Mouse (Mus musculus) hindbrain, embryonic 11.5 days (tissue): Measurements from ENCODE around the gene Upk1b. TPM values are rescaled to one million over a fixed set of nuclear protein-coding genes. Genes with fewer than 3 reads are reported as not detected.
A peak's percentile ranks its signal among the peaks of the same experiment; 100 is the strongest.

ENCODE experiments used
- ATAC-seq: fragments of 200-750 bp; cut with Nextera tagmentation; 2 replicates; pipeline ENCODE4 v1.8.0; 2017; ENCODE audit warnings: mild to moderate bottlenecking, moderate TSS enrichment, moderate library complexity; ENCODE audit not compliant: low FRiP score
- DNase-seq: peaks from one replicate; pipeline ENCODE4 v3.0.0-alpha.2; 2015; ENCODE audit warnings: low spot score
- H3K27ac ChIP-seq: fragments of 300-500 bp; sonication (generic); 2 replicates; pipeline ENCODE4 v1.5.1; 2014; ENCODE audit warnings: mild to moderate bottlenecking, low read depth, low read length
- H3K27me3 ChIP-seq: fragments of 300-500 bp; sonication (generic); 2 replicates; pipeline ENCODE4 v1.6.1; 2014; ENCODE audit warnings: mild to moderate bottlenecking, low read length, moderate library complexity, mixed read lengths; ENCODE audit not compliant: control insufficient read depth, insufficient read depth
- H3K36me3 ChIP-seq: fragments of 300-500 bp; sonication (generic); 2 replicates; pipeline ENCODE4 v1.6.1; 2014; ENCODE audit warnings: mild to moderate bottlenecking, low read length, moderate library complexity, mixed read lengths; ENCODE audit not compliant: control insufficient read depth, insufficient read depth
- H3K4me1 ChIP-seq: fragments of 300-500 bp; sonication (generic); replicated peaks from 2 replicates; pipeline ENCODE4 v1.6.1; 2014; ENCODE audit warnings: low read length, mixed read lengths; ENCODE audit not compliant: control insufficient read depth, insufficient read depth
- H3K4me2 ChIP-seq: fragments of 300-500 bp; sonication (generic); replicated peaks from 2 replicates; pipeline ENCODE4 v1.6.1; 2014; ENCODE audit warnings: mild to moderate bottlenecking, low read depth, low read length
- H3K4me3 ChIP-seq: fragments of 300-500 bp; sonication (generic); 2 replicates; pipeline ENCODE4 v1.5.1; 2014; ENCODE audit warnings: low read depth, low read length
- H3K9ac ChIP-seq: fragments of 300-500 bp; sonication (generic); 2 replicates; pipeline ENCODE4 v1.6.1; 2014; ENCODE audit warnings: low read depth, low read length
- H3K9me3 ChIP-seq: fragments of 300-500 bp; sonication (generic); 2 replicates; pipeline ENCODE4 v1.6.1; 2016; ENCODE audit warnings: low read length; ENCODE audit not compliant: control insufficient read depth
- WGBS: fragments of 180-500 bp; shearing (Covaris S2); extraction: QIAGEN DNeasy Blood & Tissue Kit; methylation state at CpG from one replicate; pipeline ENCODE4 v1.1.7; 2014; 5-methylcytosine and 5-hydroxymethylcytosine counted together
- polyA plus RNA-seq: library from polyadenylated mRNA; unstranded; fragments of >200 nt; fragmentation: Nextera tagmentation; extraction: Ambion mirVana; gene quantifications from 2 replicates; pipeline ENCODE4 v1.2.1, GENCODE M21; 2014

The Upk1b gene
- polyA plus RNA-seq, 1 experiment from 2014 or later, result 4.6 TPM

GRCm38 (mm10) chr16:38742659-38743131 is 57.4 kb downstream of the Upk1b start:
- no peaks in the 10 kb centered on the region for H3K4me1 ChIP-seq
- no peaks in the 10 kb centered on the region for H3K9me3 ChIP-seq
- H3K36me3 ChIP-seq, result no peaks in the 10 kb centered on the region
- WGBS, result under 1% methylated on average over 13 of the region's 13 CpGs
- peak overlapping the region; percentile 30; the same call in 1 of the 2 replicates for H3K27ac ChIP-seq
- ATAC-seq (peak; percentile 74), DNase-seq (peak; percentile 56)
- H3K4me3 ChIP-seq, result peak overlapping the region; percentile 78
- no peaks in the 10 kb centered on the region for H3K27me3 ChIP-seq
- peak overlapping the region; percentile 86 for H3K9ac ChIP-seq
- peak overlapping the region; percentile 91 for H3K4me2 ChIP-seq

DNA sequence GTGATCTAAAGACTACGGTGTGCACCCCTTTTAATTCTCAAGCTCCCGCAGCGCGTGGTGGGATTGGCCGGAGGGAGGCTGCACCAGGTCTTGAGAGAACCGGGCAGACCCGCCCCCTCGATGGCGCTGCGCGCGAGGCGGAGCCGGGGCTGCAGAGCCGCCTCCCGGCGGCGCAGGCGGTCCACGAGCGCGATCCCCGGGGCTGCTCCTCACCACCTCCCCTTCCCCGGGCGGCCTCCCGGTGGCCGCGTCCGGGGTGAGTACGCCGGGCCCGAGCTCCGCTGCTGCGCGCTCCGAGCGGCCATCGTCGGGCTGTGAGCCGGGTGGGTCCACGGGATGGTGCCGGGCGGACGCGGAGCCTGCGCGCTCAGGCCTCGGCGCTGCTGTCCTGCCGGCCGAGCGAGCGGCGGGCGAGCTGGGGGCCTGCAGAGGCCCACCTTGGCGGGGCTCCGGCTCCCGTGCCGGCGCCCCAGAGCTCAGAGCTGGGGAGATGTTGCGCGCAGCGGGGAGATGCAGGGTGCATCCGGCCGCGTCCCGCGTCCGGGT is 57.9 kb downstream of the Upk1b start, which contains the start of gene B4galt4:
B4galt4 (plus strand) TSS at position 152 of the 546 bp plus-strand sequence.
- DNase-seq, result peak; percentile 82
- Histone ChIP-seq H3K4me3 (peak within 1 kb of the TSS; percentile 78), H3K4me2 (peak within 1 kb of the TSS; percentile 91), H3K27me3 (no peaks in the 10 kb centered on the region), H3K27ac (peak within 1 kb of the TSS; percentile 30; the same call in 1 of the 2 replicates), H3K9ac (peak within 1 kb of the TSS; percentile 86), H3K36me3 (no peaks in the 10 kb centered on the region), H3K4me1 (no peaks in the 10 kb centered on the region), H3K9me3 (no peaks in the 10 kb centered on the region)
- peak; percentile 95 for ATAC-seq
- WGBS, result under 1% methylated on average over 55 of the region's 69 CpGs

DNA sequence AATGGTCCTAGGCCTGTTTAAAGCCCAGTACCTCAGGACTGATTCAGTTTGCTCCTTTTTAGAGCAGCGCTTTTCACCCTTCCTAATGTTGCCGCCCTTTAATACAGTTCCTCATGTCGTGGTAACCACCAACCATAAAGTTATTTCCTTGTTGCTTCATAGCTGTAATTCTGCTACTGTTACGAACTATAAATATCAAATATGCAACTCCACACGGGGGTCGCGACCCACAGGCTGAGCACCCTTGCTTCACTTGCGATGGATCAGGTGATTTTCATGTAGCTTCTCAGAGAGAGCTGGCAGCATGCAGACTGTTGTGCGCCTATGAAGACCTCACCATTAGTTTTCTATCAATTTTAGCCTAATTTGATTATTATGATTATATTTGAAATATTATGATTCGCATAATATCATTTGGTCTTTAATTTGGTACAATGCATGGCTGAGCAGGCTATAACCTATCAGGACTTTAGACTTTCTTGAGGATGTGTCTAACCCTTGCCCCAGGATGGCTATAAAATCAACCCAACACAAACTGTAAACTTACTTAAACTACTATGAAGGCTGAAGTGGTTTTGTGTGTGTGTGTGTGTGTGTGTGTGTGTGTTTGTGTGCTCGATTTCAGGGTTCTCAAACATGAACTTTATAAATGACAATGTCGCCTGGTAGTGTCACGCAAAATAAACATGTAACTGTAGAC is 58.8 kb downstream of the Upk1b start:
- peak; percentile 12; the same call in 1 of the 2 replicates for ATAC-seq
- WGBS, result 83% methylated on average over 13 of the region's 13 CpGs

DNA sequence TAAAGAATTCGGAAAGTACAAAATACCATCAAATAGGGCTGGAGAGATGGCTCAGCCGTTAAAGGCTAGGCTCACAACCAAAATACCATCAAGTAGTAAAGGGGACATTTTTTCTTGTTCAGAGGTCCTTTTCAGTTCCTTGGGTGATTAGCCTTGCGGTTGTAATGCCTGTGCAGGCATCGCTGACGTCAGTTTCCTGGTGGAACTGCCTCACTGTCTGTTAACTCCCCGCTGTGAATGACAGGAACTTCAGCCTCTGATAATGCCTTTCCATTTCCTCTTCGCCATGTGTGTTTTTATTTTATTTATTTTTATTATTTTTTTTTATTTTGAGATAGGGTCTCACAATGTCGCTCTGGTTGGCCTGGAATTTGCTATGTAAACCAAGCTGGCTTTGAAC is 69.2 kb downstream of the Upk1b start:
- H3K9me3 ChIP-seq, result no peaks in the 10 kb centered on the region
- ATAC-seq (no peak), DNase-seq (no peak)
- H3K4me1 ChIP-seq, result no peaks in the 10 kb centered on the region
- WGBS, result 67% methylated on average over 8 of the region's 8 CpGs
- H3K27ac ChIP-seq, result no peak overlapping the region
- no peaks in the 10 kb centered on the region for H3K27me3 ChIP-seq
- no peak overlapping the region for H3K4me2 ChIP-seq
- H3K4me3 ChIP-seq, result no peak overlapping the region
- H3K36me3 ChIP-seq, result no peaks in the 10 kb centered on the region
- no peak overlapping the region for H3K9ac ChIP-seq

More for the DNA sequence above, 58.8 kb downstream of the Upk1b start:
- peak overlapping the region; percentile 91 for H3K4me2 ChIP-seq
- H3K9ac ChIP-seq, result no peak overlapping the region
- no peak overlapping the region for H3K27ac ChIP-seq
- DNase-seq, result no peak
- no peaks in the 10 kb centered on the region for H3K4me1 ChIP-seq
- H3K27me3 ChIP-seq, result no peaks in the 10 kb centered on the region
- no peaks in the 10 kb centered on the region for H3K36me3 ChIP-seq
- H3K4me3 ChIP-seq, result peak overlapping the region; percentile 78
- no peaks in the 10 kb centered on the region for H3K9me3 ChIP-seq

DNA sequence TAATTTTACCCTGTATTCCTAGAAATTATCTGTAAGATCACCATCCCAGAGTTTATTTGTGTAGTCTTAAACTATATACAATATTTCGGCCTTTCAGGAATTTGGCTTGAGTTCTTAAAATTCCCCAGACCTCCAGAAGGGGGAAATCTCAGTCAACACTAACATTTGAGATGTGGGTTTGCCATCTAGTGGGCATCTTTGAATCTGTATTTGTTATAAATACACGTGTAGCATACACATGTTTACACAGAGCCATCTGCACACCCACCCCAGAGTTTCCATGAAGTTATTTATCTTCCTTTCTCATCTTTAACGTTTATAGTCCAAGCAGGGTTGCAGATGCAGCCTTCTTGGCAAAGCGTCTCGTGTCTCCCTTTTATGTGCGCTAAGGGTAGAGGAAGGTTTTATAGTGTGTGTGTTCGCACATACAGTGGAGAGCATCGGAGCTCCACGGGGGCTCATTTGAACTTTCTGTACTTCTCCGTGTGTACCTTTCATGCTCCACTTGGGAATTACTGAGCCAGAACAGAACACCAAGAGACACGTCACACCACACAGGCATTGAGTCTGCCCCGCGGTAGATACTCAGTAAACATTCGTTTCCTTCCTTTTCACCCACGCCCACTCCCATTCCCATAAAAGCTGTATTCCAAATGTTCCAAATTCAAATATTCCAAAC is 70.4 kb downstream of the Upk1b start:
- no peak for ATAC-seq
- Histone ChIP-seq H3K27me3 (no peaks in the 10 kb centered on the region), H3K36me3 (no peaks in the 10 kb centered on the region), H3K27ac (no peak overlapping the region), H3K4me3 (no peak overlapping the region), H3K9me3 (no peaks in the 10 kb centered on the region), H3K4me1 (no peaks in the 10 kb centered on the region), H3K9ac (no peak overlapping the region), H3K4me2 (no peak overlapping the region)
- WGBS, result 66% methylated on average over 15 of the region's 15 CpGs
- DNase-seq, result peak; percentile 43

GRCm38 (mm10) chr16:38729139-38729538 is 71.0 kb downstream of the Upk1b start:
- no peak for DNase-seq
- Histone ChIP-seq H3K4me1 (no peaks in the 10 kb centered on the region), H3K9ac (no peak overlapping the region), H3K4me2 (no peak overlapping the region), H3K36me3 (no peaks in the 10 kb centered on the region), H3K27me3 (no peaks in the 10 kb centered on the region), H3K27ac (no peak overlapping the region), H3K9me3 (no peaks in the 10 kb centered on the region), H3K4me3 (no peak overlapping the region)
- WGBS, result 86% methylated on average over 6 of the region's 6 CpGs
- no peak for ATAC-seq

DNA sequence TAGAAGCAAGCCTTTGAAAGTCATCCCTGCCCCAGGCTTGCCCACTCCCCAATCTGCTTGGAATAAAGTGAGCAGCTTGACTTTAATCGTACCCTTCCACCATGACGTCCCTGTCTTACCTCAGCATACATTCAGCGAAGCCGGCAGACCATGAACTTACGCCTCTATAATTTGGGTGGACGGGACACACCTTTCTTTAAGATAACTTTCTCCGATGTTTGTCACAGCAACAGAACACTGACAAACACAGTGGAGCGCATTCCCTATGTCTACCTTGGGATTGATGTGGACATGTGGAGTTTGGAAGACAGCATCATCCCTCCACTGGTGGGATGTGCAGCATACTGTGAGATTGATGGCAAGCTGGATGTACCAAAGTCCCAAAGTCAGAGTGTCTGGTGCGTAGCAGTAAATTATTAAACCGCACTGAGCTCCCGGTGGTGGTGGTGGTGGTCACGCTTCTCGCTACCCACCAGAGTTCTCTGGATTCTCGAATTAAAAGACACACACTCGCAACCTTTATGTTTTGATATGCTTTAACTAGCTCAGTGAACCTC is 71.5 kb downstream of the Upk1b start:
- Histone ChIP-seq H3K36me3 (no peaks in the 10 kb centered on the region), H3K4me2 (no peak overlapping the region), H3K9ac (no peak overlapping the region), H3K9me3 (no peaks in the 10 kb centered on the region), H3K4me1 (no peaks in the 10 kb centered on the region), H3K27me3 (no peaks in the 10 kb centered on the region), H3K27ac (no peak overlapping the region), H3K4me3 (no peak overlapping the region)
- 90% methylated on average over 15 of the region's 15 CpGs for WGBS
- DNase-seq (no peak), ATAC-seq (no peak)

- ATAC-seq (no peak), DNase-seq (no peak)
- Histone ChIP-seq H3K9me3 (no peaks in the 10 kb centered on the region), H3K9ac (no peak overlapping the region), H3K4me3 (no peak overlapping the region), H3K4me1 (no peaks in the 10 kb centered on the region), H3K4me2 (no peak overlapping the region), H3K27me3 (no peaks in the 10 kb centered on the region), H3K27ac (no peak overlapping the region), H3K36me3 (no peaks in the 10 kb centered on the region)
- 72% methylated on average over 13 of the region's 13 CpGs for WGBS
Observed at GRCm38 (mm10) chr16:38724974-38725373, 75.2 kb downstream of the Upk1b start.
